Mouse (Mus musculus) hindbrain, postnatal 0 days (tissue): ENCODE results near the gene Pamr1. TPM values are rescaled to one million over a fixed set of nuclear protein-coding genes. Genes with fewer than 3 reads are reported as not detected.

Experiments
- ATAC-seq: fragments of 200-750 bp; cut with Nextera tagmentation; 2 replicates; pipeline ENCODE4 v1.8.0; 2017; ENCODE audit warnings: mild to moderate bottlenecking, moderate TSS enrichment, moderate library complexity
- DNase-seq: peaks from one replicate; pipeline ENCODE4 v3.0.0-alpha.2; 2015; ENCODE audit warnings: low spot score
- H3K27ac ChIP-seq: fragments of 300-500 bp; sonication (generic); 2 replicates; pipeline ENCODE4 v1.5.1; 2014; ENCODE audit warnings: mild to moderate bottlenecking
- H3K27me3 ChIP-seq: fragments of 300-500 bp; sonication (generic); 2 replicates; pipeline ENCODE4 v1.6.1; 2014; ENCODE audit warnings: low read length, mixed read lengths; ENCODE audit not compliant: insufficient read depth
- H3K36me3 ChIP-seq: fragments of 300-500 bp; sonication (generic); 2 replicates; pipeline ENCODE4 v1.6.1; 2014; ENCODE audit warnings: low read length, mixed read lengths; ENCODE audit not compliant: insufficient read depth
- H3K4me1 ChIP-seq: fragments of 300-500 bp; sonication (generic); 2 replicates; pipeline ENCODE4 v1.6.1; 2014; ENCODE audit warnings: antibody characterized with exemption, low read length, mixed read lengths; ENCODE audit not compliant: insufficient read depth
- H3K4me2 ChIP-seq: fragments of 300-500 bp; sonication (generic); 2 replicates; pipeline ENCODE4 v1.6.1; 2014; ENCODE audit warnings: low read depth, mild to moderate bottlenecking, low read length, moderate library complexity, mixed read lengths
- H3K4me3 ChIP-seq: fragments of 300-500 bp; sonication (generic); 2 replicates; pipeline ENCODE4 v1.5.1; 2014; ENCODE audit warnings: low read length
- H3K9ac ChIP-seq: fragments of 300-500 bp; sonication (generic); replicated peaks from 2 replicates; pipeline ENCODE4 v1.6.1; 2014; ENCODE audit warnings: mild to moderate bottlenecking, low read length, moderate library complexity, mixed read lengths
- H3K9me3 ChIP-seq: fragments of 300-500 bp; sonication (generic); 2 replicates; pipeline ENCODE4 v1.6.1; 2016; ENCODE audit warnings: low read length, mixed read lengths
- CTCF ChIP-seq: IDR thresholded peaks from 2 replicates; pipeline ENCODE4 v1.5.1; 2016; ENCODE audit warnings: antibody characterized with exemption, control low read depth, low read depth
- WGBS: fragments of 180-500 bp; shearing (Covaris S2); extraction: QIAGEN DNeasy Blood & Tissue Kit; methylation state at CpG from one replicate; pipeline ENCODE4 v1.1.7; 2014; 5-methylcytosine and 5-hydroxymethylcytosine counted together
- polyA plus RNA-seq: library from polyadenylated mRNA; unstranded; fragments of >200 nt; fragmentation: Nextera tagmentation; extraction: Ambion mirVana; gene quantifications from 2 replicates; pipeline ENCODE4 v1.2.1, GENCODE M21; 2015
- total RNA-seq: library from RNA; depleted of rRNA; stranded (reverse); fragments of >200 nt; gene quantifications from 2 replicates; pipeline ENCODE4 v1.2.3, GENCODE M21; 2014; rRNA removed

Gene Pamr1
- 13.2 and 16.0 TPM in 2 replicates for total RNA-seq
- polyA plus RNA-seq = 11.4 and 12.9 TPM in 2 replicates

GRCm38 (mm10) chr2:102549611-102550266, at the start of gene Pamr1:
Gene Pamr1, plus strand, starts transcription at chr2:102550012.
- no peak within 1 kb of the TSS for H3K27ac ChIP-seq
- TF ChIP-seq CTCF = no peak
- peak within 1 kb of the TSS; percentile 78 for H3K4me2 ChIP-seq
- ATAC-seq (peak; percentile 78), DNase-seq (peak; percentile 47)
- no peaks in the 10 kb centered on the region; the same call in 1 of the 2 replicates for H3K27me3 ChIP-seq
- no peaks in the 10 kb centered on the region for H3K36me3 ChIP-seq
- H3K9me3 ChIP-seq = no peaks in the 10 kb centered on the region
- H3K4me3 ChIP-seq = peak within 1 kb of the TSS; percentile 47
- H3K4me1 ChIP-seq = peaks cover 6% of the 10 kb centered on the region; the same call in 1 of the 2 replicates
- WGBS = 1% methylated on average over 26 of the region's 26 CpGs
- peak within 1 kb of the TSS; percentile 55 for H3K9ac ChIP-seq

- no peak for TF ChIP-seq CTCF
- Histone ChIP-seq H3K4me3 (no peak overlapping the region), H3K9ac (no peak overlapping the region), H3K4me2 (no peak overlapping the region), H3K9me3 (no peaks in the 10 kb centered on the region), H3K27ac (no peak overlapping the region), H3K27me3 (no peaks in the 10 kb centered on the region), H3K4me1 (no peaks in the 10 kb centered on the region), H3K36me3 (no peaks in the 10 kb centered on the region)
- 44% methylated on average over 4 of the region's 4 CpGs for WGBS
- ATAC-seq (no peak), DNase-seq (no peak)
These were observed 42.2 kb upstream of the Pamr1 start for GRCm38 (mm10) chr2:102507633-102508032.

- TF ChIP-seq CTCF = no peak
- H3K36me3 ChIP-seq = no peaks in the 10 kb centered on the region
- no peaks in the 10 kb centered on the region for H3K9me3 ChIP-seq
- no peaks in the 10 kb centered on the region for H3K27me3 ChIP-seq
- H3K9ac ChIP-seq = no peak overlapping the region
- H3K27ac ChIP-seq = no peak overlapping the region
- DNase-seq (no peak), ATAC-seq (no peak)
- no peak overlapping the region for H3K4me2 ChIP-seq
- no peak overlapping the region for H3K4me3 ChIP-seq
- no peaks in the 10 kb centered on the region for H3K4me1 ChIP-seq
- WGBS = 29% methylated on average over 1 of the region's 1 CpGs
These were observed 41.7 kb upstream of the Pamr1 start for GRCm38 (mm10) chr2:102508154-102508553.

GRCm38 (mm10) chr2:102519956-102520355, 29.9 kb upstream of the Pamr1 start:
- Histone ChIP-seq H3K4me3 (no peak overlapping the region), H3K36me3 (no peaks in the 10 kb centered on the region), H3K9me3 (no peaks in the 10 kb centered on the region), H3K27ac (no peak overlapping the region), H3K9ac (no peak overlapping the region), H3K4me2 (no peak overlapping the region), H3K4me1 (no peaks in the 10 kb centered on the region), H3K27me3 (no peaks in the 10 kb centered on the region)
- ATAC-seq = no peak
- no peak for TF ChIP-seq CTCF
- DNase-seq = no peak

GRCm38 (mm10) chr2:102527563-102527962, 22.2 kb upstream of the Pamr1 start:
- no peak for TF ChIP-seq CTCF
- no peak overlapping the region for H3K4me3 ChIP-seq
- no peak overlapping the region for H3K4me2 ChIP-seq
- H3K9me3 ChIP-seq = no peaks in the 10 kb centered on the region
- peak; percentile 68; the same call in 1 of the 2 replicates for ATAC-seq
- H3K4me1 ChIP-seq = no peaks in the 10 kb centered on the region
- H3K36me3 ChIP-seq = no peaks in the 10 kb centered on the region
- no peak for DNase-seq
- WGBS = 71% methylated on average over 4 of the region's 4 CpGs
- no peaks in the 10 kb centered on the region for H3K27me3 ChIP-seq
- no peak overlapping the region for H3K27ac ChIP-seq
- H3K9ac ChIP-seq = no peak overlapping the region

- Histone ChIP-seq H3K27ac (no peak overlapping the region), H3K4me1 (no peaks in the 10 kb centered on the region), H3K4me2 (no peak overlapping the region), H3K9me3 (no peaks in the 10 kb centered on the region), H3K36me3 (no peaks in the 10 kb centered on the region), H3K4me3 (no peak overlapping the region), H3K9ac (no peak overlapping the region), H3K27me3 (no peaks in the 10 kb centered on the region)
- ATAC-seq (no peak), DNase-seq (no peak)
- WGBS = 71% methylated on average over 4 of the region's 4 CpGs
- TF ChIP-seq CTCF = no peak
These were observed 16.4 kb upstream of the Pamr1 start for GRCm38 (mm10) chr2:102533437-102533836.

GRCm38 (mm10) chr2:102536766-102537165, 13.0 kb upstream of the Pamr1 start:
- no peak overlapping the region for H3K27ac ChIP-seq
- DNase-seq (no peak), ATAC-seq (no peak)
- H3K9me3 ChIP-seq = no peaks in the 10 kb centered on the region
- no peak overlapping the region for H3K9ac ChIP-seq
- H3K4me1 ChIP-seq = no peaks in the 10 kb centered on the region
- H3K4me2 ChIP-seq = no peak overlapping the region
- H3K36me3 ChIP-seq = no peaks in the 10 kb centered on the region
- WGBS = 71% methylated on average over 3 of the region's 3 CpGs
- TF ChIP-seq CTCF = no peak
- no peaks in the 10 kb centered on the region for H3K27me3 ChIP-seq
- no peak overlapping the region for H3K4me3 ChIP-seq
